Mouse (Mus musculus): ENCODE results near the gene Usp33. TPM values are rescaled to one million over a fixed set of nuclear protein-coding genes. Genes with fewer than 3 reads are reported as not detected.
A peak's percentile ranks its signal among the peaks of the same experiment; 100 is the strongest.
"Not testable (repeated sequence)": the region's sequence is repeated elsewhere in the genome, so short reads cannot be mapped to it uniquely, and the experiment has no call there.

Usp33 gene
- 64.7 and 69.5 TPM in 2 replicates for polyA plus RNA-seq (2015; fragmentation: Nextera tagmentation; extraction: Ambion mirVana)

DNA sequence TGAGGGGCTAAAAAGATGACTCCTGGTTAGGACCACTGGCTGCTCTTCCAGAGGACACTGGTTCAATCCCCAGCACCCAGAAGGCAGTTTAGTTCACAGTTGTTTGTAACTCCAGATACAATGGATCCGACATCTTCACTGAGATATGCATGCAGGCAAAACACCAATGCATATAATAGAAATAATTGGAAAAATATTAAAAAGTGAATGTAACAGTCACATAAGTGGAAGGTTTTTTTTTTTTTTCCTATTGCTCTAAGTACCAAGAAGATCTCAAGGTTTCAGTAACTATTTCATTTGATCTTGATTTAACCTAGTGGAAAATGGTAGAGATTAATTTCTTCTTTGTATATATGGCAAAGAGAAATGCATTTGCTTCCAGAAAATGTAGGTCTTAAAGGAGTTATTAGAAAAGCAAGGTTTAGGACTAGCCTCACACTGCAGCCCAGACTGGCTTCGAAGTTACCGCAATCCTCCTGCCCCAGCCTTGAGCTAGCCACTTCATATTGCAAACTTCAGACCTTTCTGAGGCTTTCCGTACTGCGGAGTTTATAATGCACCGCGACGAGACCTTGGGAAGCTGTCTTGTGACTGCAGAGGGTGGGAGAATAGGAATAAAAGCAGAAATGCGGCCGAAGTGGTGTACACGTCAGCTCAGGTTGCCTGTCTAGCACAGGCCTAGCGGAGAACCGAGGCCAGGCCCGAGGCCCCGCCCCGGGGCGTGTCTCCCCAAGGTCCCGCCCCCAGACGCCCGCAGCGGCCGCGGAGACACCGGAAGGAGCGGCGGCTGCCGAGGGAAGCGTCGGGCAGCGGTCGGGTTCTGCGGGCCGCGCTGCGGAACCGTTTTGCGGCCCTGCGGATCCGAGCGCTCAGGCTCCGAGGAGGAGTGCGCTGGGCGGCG is at the start of gene Usp33:
Gene Usp33 (plus strand): TSS at position 747 of the 901 bp plus-strand sequence.
- ATAC-seq: peak; percentile 99
- 7% methylated on average over 40 of the region's 44 CpGs for WGBS

DNA sequence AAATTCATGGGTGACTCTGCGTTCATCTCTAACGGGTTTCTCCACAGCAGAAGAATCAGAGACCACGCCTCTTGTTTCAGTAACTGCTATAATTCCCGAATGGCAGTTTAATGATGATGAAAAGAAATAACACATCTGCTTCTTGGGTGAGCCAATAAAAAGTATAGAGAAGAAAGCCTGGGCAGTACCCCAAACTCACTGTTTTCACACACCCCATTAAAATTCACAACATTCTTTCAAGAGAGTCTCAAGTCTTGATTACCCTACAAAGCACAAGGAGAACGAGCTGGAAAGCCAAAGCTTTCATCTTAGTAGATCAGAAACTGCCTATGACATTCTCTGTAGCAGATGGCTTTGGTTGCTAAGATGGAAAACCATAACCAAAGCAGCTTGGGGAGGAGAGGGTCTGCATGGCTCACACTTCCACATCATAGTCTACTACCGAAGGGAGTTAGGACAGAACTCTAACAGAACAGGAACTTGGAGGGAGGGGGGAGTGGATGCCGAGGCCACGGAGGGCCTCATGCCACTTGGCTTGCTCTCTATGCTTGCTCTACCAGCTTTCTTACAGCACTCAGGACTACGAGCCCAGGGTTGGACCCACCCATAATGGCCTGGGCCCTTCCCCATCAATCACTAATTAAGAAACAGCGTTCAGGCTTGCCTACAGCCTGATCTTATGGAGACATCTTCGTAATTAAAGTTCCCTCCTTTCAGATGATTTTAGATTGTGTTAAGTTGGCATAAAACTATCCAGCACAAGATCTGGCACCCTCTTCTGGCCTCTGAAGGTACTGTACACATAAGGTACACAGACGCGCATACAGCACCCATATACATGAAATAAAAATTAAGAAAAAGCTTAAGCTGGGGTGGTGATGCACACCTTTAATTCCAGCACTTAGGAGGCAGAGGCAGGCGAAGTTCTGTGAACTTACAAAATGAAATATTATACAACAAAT is 45.6 kb upstream of the Usp33 start:
- Histone ChIP-seq H3K27me3 (no peaks in the 10 kb centered on the region), H3K9ac (no peak overlapping the region), H3K4me1 (no peaks in the 10 kb centered on the region), H3K4me2 (no peak overlapping the region), H3K36me3 (ENCODE audit: poor library complexity, severe bottlenecking) (peaks cover 59% of the 10 kb centered on the region), H3K4me3 (no peak overlapping the region), H3K9me3 (replicated peaks) (no peaks in the 10 kb centered on the region), H3K27ac (no peak overlapping the region)
- ATAC-seq: no peak
- 90% methylated on average over 14 of the region's 14 CpGs for WGBS

More for the DNA sequence above, at the start of gene Usp33:
- peak within 1 kb of the TSS; percentile 86 for H3K9ac ChIP-seq
- H3K4me3 ChIP-seq: peak within 1 kb of the TSS; percentile 78
- no peaks in the 10 kb centered on the region for H3K36me3 ChIP-seq (ENCODE audit: poor library complexity, severe bottlenecking)
- H3K27ac ChIP-seq: peak within 1 kb of the TSS; percentile 61
- H3K4me2 ChIP-seq: peak within 1 kb of the TSS; percentile 63
- H3K9me3 ChIP-seq (replicated peaks): no peaks in the 10 kb centered on the region
- peaks cover 28% of the 10 kb centered on the region for H3K4me1 ChIP-seq
- no peaks in the 10 kb centered on the region for H3K27me3 ChIP-seq

DNA sequence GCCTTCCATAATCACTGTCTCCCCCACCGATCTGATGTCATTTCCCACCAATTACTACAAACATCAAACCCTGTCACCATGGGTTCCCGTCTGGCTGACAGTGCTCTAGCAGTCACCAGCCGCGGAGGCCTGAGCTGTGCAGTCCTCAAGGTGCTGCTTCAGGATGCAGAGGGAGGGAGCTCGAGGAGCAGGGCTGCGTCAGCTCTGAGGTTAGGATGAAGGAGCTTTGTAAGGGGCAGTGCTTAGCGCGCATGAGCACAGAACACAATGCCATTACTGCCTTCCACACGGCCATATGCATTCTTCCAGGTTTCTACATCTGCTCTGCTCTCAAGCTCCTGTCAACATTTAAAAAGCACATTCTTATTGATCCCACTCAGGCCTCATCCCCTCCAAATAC is 43.3 kb upstream of the Usp33 start:
- 71% methylated on average over 9 of the region's 9 CpGs for WGBS
- Histone ChIP-seq H3K4me3 (no peak overlapping the region), H3K9me3 (replicated peaks) (no peaks in the 10 kb centered on the region), H3K27me3 (no peaks in the 10 kb centered on the region), H3K36me3 (ENCODE audit: poor library complexity, severe bottlenecking) (peaks cover 56% of the 10 kb centered on the region), H3K4me1 (no peaks in the 10 kb centered on the region), H3K4me2 (no peak overlapping the region), H3K9ac (no peak overlapping the region), H3K27ac (no peak overlapping the region)
- ATAC-seq: no peak

DNA sequence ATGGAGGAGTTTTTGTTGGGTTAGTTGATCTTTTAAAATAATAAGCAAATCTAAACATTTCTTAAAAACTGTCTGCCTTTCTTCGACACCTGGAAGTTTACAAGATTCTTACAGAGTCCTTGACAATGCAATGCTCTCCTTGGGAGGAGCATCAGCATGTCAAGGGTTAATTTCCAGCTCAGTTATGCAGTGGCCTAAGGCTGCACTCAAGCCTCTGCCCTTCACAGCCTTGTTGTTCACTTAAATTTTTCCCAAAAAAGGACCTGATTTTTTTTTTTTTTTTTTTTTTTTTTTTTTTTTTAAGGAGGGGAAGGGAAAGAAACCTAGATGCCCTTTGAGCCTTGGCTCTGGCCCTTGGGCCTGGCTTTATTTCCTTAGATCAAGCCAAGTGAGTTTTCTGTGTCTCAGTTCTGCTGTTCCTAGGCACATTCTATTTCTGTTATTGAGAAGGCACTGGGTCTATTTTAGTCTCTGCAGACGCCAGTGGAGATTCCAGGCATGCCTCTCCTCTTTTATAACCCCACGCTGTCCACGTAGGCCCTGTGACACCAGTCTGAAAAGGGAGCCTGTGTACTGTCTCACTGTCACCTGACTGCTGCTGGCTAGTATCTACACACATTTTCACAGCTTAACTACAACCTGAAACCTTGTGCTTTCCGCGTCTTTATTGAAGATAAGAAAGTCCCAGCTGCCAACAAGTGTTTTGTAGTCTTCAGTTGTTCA is 42.0 kb upstream of the Usp33 start:
- no peaks in the 10 kb centered on the region for H3K9me3 ChIP-seq (replicated peaks)
- ATAC-seq: no peak
- WGBS: 77% methylated on average over 6 of the region's 6 CpGs
- H3K9ac ChIP-seq: no peak overlapping the region
- H3K27me3 ChIP-seq: no peaks in the 10 kb centered on the region
- no peak overlapping the region for H3K27ac ChIP-seq
- H3K4me2 ChIP-seq: no peak overlapping the region
- no peaks in the 10 kb centered on the region for H3K4me1 ChIP-seq
- no peak overlapping the region for H3K4me3 ChIP-seq
- peaks cover 56% of the 10 kb centered on the region for H3K36me3 ChIP-seq (ENCODE audit: poor library complexity, severe bottlenecking)

- Histone ChIP-seq H3K4me1 (no peaks in the 10 kb centered on the region), H3K4me3 (no peak overlapping the region), H3K27me3 (no peaks in the 10 kb centered on the region), H3K9me3 (replicated peaks) (no peaks in the 10 kb centered on the region), H3K27ac (no peak overlapping the region), H3K4me2 (no peak overlapping the region), H3K36me3 (ENCODE audit: poor library complexity, severe bottlenecking) (peaks cover 51% of the 10 kb centered on the region), H3K9ac (no peak overlapping the region)
- no peak for ATAC-seq
- 93% methylated on average over 8 of the region's 8 CpGs for WGBS
Measured at GRCm38 (mm10) chr3:152305080-152305479, 41.2 kb upstream of the Usp33 start.

GRCm38 (mm10) chr3:152305971-152306370 is 40.3 kb upstream of the Usp33 start:
- WGBS: 91% methylated on average over 4 of the region's 4 CpGs
- Histone ChIP-seq H3K4me1 (no peaks in the 10 kb centered on the region), H3K36me3 (ENCODE audit: poor library complexity, severe bottlenecking) (peaks cover 48% of the 10 kb centered on the region), H3K4me3 (no peak overlapping the region), H3K9ac (no peak overlapping the region), H3K9me3 (replicated peaks) (no peaks in the 10 kb centered on the region), H3K27me3 (no peaks in the 10 kb centered on the region), H3K4me2 (no peak overlapping the region), H3K27ac (no peak overlapping the region)
- ATAC-seq: no peak

DNA sequence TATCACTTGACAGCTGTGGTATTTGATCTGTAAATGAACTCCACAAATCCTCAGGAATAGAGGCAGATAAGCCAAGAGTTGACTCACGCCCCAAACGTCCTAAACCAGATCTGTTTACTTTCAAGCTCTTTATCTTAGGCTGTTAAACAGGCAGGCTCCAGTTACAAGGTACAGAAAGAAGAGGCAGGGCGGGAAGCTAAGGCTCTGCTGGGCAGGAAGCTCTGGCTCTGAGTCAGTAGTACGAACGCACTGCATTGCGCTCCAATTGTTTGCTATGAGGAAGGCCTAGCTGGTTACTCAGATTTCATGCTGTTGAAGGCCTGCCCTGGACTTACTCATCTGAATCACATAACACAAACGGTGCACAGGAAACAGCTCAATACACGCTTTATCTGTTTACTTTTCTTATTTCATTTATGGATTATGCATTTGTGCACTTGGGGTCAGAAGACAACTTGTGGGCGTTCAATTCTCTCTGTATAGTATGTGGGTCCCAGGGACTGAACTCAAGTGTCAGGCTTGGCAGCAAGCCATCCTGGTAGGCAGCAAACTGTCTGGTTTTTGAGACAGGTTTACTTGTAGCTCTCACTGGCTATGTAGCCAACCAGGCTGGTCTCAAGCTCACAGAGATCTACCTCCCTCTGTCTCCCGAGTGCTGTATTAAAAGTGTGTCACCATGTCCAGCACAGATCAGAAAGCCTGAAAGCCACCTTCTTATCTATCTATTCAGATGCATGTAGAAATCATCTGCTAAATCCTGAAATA is 37.6 kb upstream of the Usp33 start:
- Histone ChIP-seq H3K36me3 (ENCODE audit: poor library complexity, severe bottlenecking) (peaks cover 52% of the 10 kb centered on the region), H3K27me3 (no peaks in the 10 kb centered on the region), H3K4me3 (no peak overlapping the region), H3K4me2 (no peak overlapping the region), H3K4me1 (no peaks in the 10 kb centered on the region), H3K27ac (no peak overlapping the region), H3K9ac (no peak overlapping the region), H3K9me3 (replicated peaks) (no peaks in the 10 kb centered on the region)
- ATAC-seq: no peak
- 73% methylated on average over 10 of the region's 10 CpGs for WGBS

- WGBS: 92% methylated on average over 9 of the region's 9 CpGs
- no peak overlapping the region for H3K9ac ChIP-seq
- H3K9me3 ChIP-seq (replicated peaks): no peaks in the 10 kb centered on the region
- no peak for ATAC-seq
- H3K4me3 ChIP-seq: no peak overlapping the region
- H3K36me3 ChIP-seq (ENCODE audit: poor library complexity, severe bottlenecking): peaks cover 52% of the 10 kb centered on the region
- no peaks in the 10 kb centered on the region for H3K27me3 ChIP-seq
- H3K4me1 ChIP-seq: no peaks in the 10 kb centered on the region
- H3K27ac ChIP-seq: no peak overlapping the region
- H3K4me2 ChIP-seq: no peak overlapping the region
Measured at GRCm38 (mm10) chr3:152309250-152309645, 37.0 kb upstream of the Usp33 start.

DNA sequence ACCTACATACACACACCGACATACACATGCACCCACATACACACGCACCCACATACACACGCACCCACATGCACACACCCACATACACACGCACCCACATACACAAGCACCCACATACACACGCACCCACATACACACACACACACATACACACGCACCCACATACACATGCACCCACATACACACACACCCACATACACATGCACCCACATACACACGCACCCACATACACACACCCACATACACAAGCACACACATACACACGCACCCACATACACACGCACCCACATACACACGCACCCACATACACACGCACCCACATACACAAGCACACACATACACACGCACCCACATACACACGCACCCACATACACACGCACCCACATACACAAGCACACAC is 31.6 kb upstream of the Usp33 start:
- not testable (repeated sequence) for H3K4me1 ChIP-seq; H3K27me3 ChIP-seq; H3K4me2 ChIP-seq; H3K9me3 ChIP-seq (replicated peaks); H3K27ac ChIP-seq; ATAC-seq; H3K4me3 ChIP-seq; H3K9ac ChIP-seq
- WGBS: 74% methylated on average over 14 of the region's 14 CpGs
- peaks cover 31% of the 10 kb centered on the region for H3K36me3 ChIP-seq (ENCODE audit: poor library complexity, severe bottlenecking)

DNA sequence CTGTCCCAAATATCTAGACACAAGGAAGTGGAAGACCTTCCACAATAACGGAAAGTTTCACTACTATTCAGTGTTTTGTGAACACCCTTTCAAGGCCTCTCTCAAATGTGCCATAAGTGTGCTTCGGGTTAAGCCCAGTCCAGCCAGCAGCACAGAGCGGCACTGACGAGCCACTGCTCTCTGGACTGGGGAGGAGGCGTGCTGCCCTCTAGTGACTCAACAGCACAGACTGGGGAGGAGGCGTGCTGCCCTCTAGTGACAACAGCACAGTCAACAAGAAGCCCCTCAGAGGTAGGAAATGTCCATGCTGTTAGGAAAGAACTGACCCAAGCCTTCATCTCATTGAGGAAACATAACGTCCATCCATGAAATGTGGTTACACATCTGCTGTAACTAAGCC is 30.7 kb upstream of the Usp33 start:
- Histone ChIP-seq H3K4me1 (no peaks in the 10 kb centered on the region), H3K9ac (no peak overlapping the region), H3K4me3 (no peak overlapping the region), H3K36me3 (ENCODE audit: poor library complexity, severe bottlenecking) (peaks cover 28% of the 10 kb centered on the region), H3K9me3 (replicated peaks) (no peaks in the 10 kb centered on the region), H3K4me2 (no peak overlapping the region), H3K27me3 (no peaks in the 10 kb centered on the region), H3K27ac (no peak overlapping the region)
- WGBS: 16% methylated on average over 7 of the region's 7 CpGs
- ATAC-seq: peak; percentile 85

DNA sequence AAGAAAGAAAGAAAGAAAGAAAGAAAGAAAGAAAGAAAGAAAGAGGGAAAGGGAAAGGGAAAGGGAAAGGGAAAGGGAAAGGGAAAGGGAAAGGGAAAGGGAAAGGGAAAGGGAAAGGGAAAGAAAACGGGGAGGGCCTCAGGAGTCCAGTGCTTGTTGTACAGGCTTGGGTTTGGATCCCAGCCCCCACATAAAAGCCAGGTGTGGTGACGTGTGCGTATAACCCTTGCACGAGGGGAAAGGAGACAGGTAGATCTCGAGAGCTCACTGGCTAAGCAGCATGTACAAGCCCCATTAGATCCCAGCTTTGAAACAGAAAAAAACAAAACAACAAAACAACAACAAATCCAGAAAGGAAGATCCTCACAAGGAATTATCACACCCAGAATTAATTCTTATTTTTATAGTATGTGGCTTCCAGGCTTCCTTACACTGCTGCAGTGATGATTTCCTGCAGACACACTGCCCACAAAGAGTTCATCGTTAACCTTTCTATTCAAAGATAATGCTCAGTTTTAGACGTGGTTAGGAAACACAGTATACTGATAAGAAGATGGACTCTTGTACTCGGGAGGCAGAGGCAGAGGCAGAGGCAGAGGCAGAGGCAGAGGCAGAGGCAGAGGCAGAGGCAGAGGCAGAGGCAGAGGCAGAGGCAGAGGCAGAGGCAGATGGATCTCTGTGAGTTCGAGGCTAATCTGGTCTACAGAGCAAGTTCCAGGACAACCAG is 29.7 kb upstream of the Usp33 start:
- not testable (repeated sequence) for H3K27me3 ChIP-seq; H3K9ac ChIP-seq; H3K4me3 ChIP-seq; H3K4me1 ChIP-seq; H3K9me3 ChIP-seq (replicated peaks); H3K27ac ChIP-seq; H3K4me2 ChIP-seq; ATAC-seq
- peaks cover 33% of the 10 kb centered on the region for H3K36me3 ChIP-seq (ENCODE audit: poor library complexity, severe bottlenecking)
- WGBS: 87% methylated on average over 9 of the region's 9 CpGs

All from forebrain, embryonic 13.5 days (tissue).